Mouse (Mus musculus) intestine, embryonic 16.5 days (tissue): ENCODE results near the gene Slc41a3. TPM values are rescaled to one million over a fixed set of nuclear protein-coding genes. Genes with fewer than 3 reads are reported as not detected.

Experiments used
- ATAC-seq: fragments of 200-750 bp; cut with Nextera tagmentation; 2 replicates; pipeline ENCODE4 v1.8.0; 2017; ENCODE audit warnings: moderate TSS enrichment, moderate library complexity
- H3K27ac ChIP-seq: fragments of 300-500 bp; sonication (generic); 2 replicates; pipeline ENCODE4 v1.5.1; 2014; ENCODE audit warnings: mild to moderate bottlenecking, low read length
- H3K27me3 ChIP-seq: fragments of 300-500 bp; sonication (generic); replicated peaks from 2 replicates; pipeline ENCODE4 v1.6.1; 2014; ENCODE audit warnings: low read length, control low read depth, mixed read lengths; ENCODE audit not compliant: control insufficient read depth, insufficient read depth
- H3K36me3 ChIP-seq: fragments of 300-500 bp; sonication (generic); 2 replicates; pipeline ENCODE4 v1.6.1; 2014; ENCODE audit warnings: low read length, control low read depth; ENCODE audit not compliant: control insufficient read depth, insufficient read depth
- H3K4me1 ChIP-seq: fragments of 300-500 bp; sonication (generic); 2 replicates; pipeline ENCODE4 v1.6.1; 2014; ENCODE audit warnings: low read length, control low read depth, mixed read lengths; ENCODE audit not compliant: control insufficient read depth, insufficient read depth
- H3K4me2 ChIP-seq: fragments of 300-500 bp; sonication (generic); 2 replicates; pipeline ENCODE4 v1.6.1; 2014; ENCODE audit warnings: low read depth, low read length, control low read depth
- H3K4me3 ChIP-seq: fragments of 300-500 bp; sonication (generic); 2 replicates; pipeline ENCODE4 v1.5.1; 2014; ENCODE audit warnings: mild to moderate bottlenecking, low read length
- H3K9ac ChIP-seq: fragments of 300-500 bp; sonication (generic); 2 replicates; pipeline ENCODE4 v1.6.1; 2014; ENCODE audit warnings: low read depth, low read length
- H3K9me3 ChIP-seq: fragments of 300-500 bp; sonication (generic); 2 replicates; pipeline ENCODE4 v1.6.1; 2016; ENCODE audit warnings: low read length, control low read depth; ENCODE audit not compliant: control insufficient read depth
- WGBS: fragments of 180-500 bp; shearing (Covaris S2); extraction: QIAGEN DNeasy Blood & Tissue Kit; methylation state at CpG from one replicate; pipeline ENCODE4 v1.1.7; 2014; 5-methylcytosine and 5-hydroxymethylcytosine counted together
- polyA plus RNA-seq: library from polyadenylated mRNA; unstranded; fragments of >200 nt; fragmentation: Nextera tagmentation; extraction: Ambion mirVana; gene quantifications from 2 replicates; pipeline ENCODE4 v1.2.1, GENCODE M21; 2015

Slc41a3 gene
- polyA plus RNA-seq, 1 experiment from 2014 or later: 6.4 TPM

GRCm38 (mm10) chr6:90567486-90567885 lies 37.0 kb upstream of the Slc41a3 start:
- Histone ChIP-seq H3K4me3 (no peak overlapping the region), H3K27me3 (no peaks in the 10 kb centered on the region), H3K4me1 (peaks cover 18% of the 10 kb centered on the region), H3K36me3 (no peaks in the 10 kb centered on the region), H3K9me3 (no peaks in the 10 kb centered on the region), H3K27ac (no peak overlapping the region), H3K4me2 (no peak overlapping the region), H3K9ac (no peak overlapping the region)
- 88% methylated on average over 3 of the region's 3 CpGs for WGBS
- ATAC-seq: no peak

GRCm38 (mm10) chr6:90567928-90568327 lies 36.6 kb upstream of the Slc41a3 start:
- no peak overlapping the region for H3K4me3 ChIP-seq
- no peak overlapping the region for H3K9ac ChIP-seq
- no peak overlapping the region for H3K27ac ChIP-seq
- no peaks in the 10 kb centered on the region for H3K9me3 ChIP-seq
- 72% methylated on average over 3 of the region's 3 CpGs for WGBS
- no peak for ATAC-seq
- no peak overlapping the region for H3K4me2 ChIP-seq
- no peaks in the 10 kb centered on the region for H3K36me3 ChIP-seq
- H3K27me3 ChIP-seq: no peaks in the 10 kb centered on the region
- peaks cover 18% of the 10 kb centered on the region for H3K4me1 ChIP-seq

GRCm38 (mm10) chr6:90568721-90569120 lies 35.8 kb upstream of the Slc41a3 start:
- Histone ChIP-seq H3K9me3 (no peaks in the 10 kb centered on the region), H3K4me1 (peaks cover 18% of the 10 kb centered on the region), H3K36me3 (no peaks in the 10 kb centered on the region), H3K27ac (no peak overlapping the region), H3K4me2 (no peak overlapping the region), H3K9ac (no peak overlapping the region), H3K27me3 (no peaks in the 10 kb centered on the region), H3K4me3 (no peak overlapping the region)
- no peak for ATAC-seq
- WGBS: 78% methylated on average over 4 of the region's 4 CpGs

- Histone ChIP-seq H3K4me1 (peaks cover 18% of the 10 kb centered on the region), H3K27ac (peak overlapping the region; percentile 55), H3K4me3 (no peak overlapping the region), H3K36me3 (no peaks in the 10 kb centered on the region), H3K9ac (0 out of 2 replicates have a peak overlapping the region, but pooled peaks have one; percentile 18), H3K27me3 (no peaks in the 10 kb centered on the region), H3K9me3 (no peaks in the 10 kb centered on the region), H3K4me2 (peak overlapping the region; percentile 19; the same call in 1 of the 2 replicates)
- peak; percentile 61 for ATAC-seq
- 32% methylated on average over 12 of the region's 12 CpGs for WGBS
Measured at GRCm38 (mm10) chr6:90569736-90570383, 34.7 kb upstream of the Slc41a3 start.

DNA sequence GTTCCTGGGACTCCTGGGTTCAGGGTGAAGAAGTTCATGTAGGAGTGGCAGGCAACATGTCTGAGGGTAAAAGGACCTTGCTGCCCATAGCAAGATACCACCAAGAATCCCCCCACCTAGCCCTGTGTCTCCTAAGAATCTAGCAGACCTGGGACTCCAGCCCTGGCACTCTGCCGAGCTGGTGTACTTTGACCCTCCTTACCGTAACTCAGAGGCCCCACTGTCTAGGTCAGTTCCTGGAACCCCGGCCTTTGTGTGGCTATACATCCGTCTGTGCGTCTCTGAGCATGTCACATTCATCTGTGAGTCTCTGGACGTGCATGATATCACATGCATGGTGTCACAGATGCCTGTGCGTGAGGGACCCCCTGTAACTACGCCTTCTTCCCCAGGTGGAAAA lies 34.1 kb upstream of the Slc41a3 start:
- ATAC-seq: peak; percentile 86
- H3K9ac ChIP-seq: 0 out of 2 replicates have a peak overlapping the region, but pooled peaks have one; percentile 18
- H3K4me2 ChIP-seq: peak overlapping the region; percentile 19; the same call in 1 of the 2 replicates
- H3K27me3 ChIP-seq: no peaks in the 10 kb centered on the region
- no peaks in the 10 kb centered on the region for H3K9me3 ChIP-seq
- H3K27ac ChIP-seq: peak overlapping the region; percentile 63
- peaks cover 18% of the 10 kb centered on the region for H3K4me1 ChIP-seq
- no peaks in the 10 kb centered on the region for H3K36me3 ChIP-seq
- 56% methylated on average over 8 of the region's 8 CpGs for WGBS
- no peak overlapping the region for H3K4me3 ChIP-seq

DNA sequence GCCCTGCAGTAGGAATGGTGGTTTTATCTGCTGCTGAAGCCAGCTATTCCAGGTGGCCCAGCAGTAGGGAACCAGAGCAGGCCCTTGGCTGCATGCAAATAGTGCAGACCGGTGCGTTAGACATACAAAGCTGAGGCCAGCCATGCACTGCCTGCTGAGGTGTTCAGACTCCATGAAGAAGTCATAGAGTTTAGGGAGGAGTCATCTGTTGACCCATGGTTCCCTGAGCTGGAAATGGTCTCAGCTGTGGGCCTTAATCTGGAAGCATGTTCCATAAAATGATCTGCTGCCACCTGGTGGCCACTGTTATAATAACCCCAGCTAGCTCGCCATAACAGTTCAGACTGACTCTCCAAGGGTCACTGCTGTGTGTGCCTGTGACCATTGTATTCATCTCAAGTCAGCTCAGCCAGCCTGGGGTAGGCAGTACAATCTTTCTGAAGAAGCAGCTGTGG lies 29.2 kb upstream of the Slc41a3 start:
- H3K27me3 ChIP-seq: no peaks in the 10 kb centered on the region
- no peak overlapping the region for H3K9ac ChIP-seq
- H3K27ac ChIP-seq: no peak overlapping the region
- H3K36me3 ChIP-seq: no peaks in the 10 kb centered on the region
- H3K9me3 ChIP-seq: no peaks in the 10 kb centered on the region
- 47% methylated on average over 3 of the region's 3 CpGs for WGBS
- no peak overlapping the region for H3K4me2 ChIP-seq
- no peak overlapping the region for H3K4me3 ChIP-seq
- peaks cover 15% of the 10 kb centered on the region for H3K4me1 ChIP-seq
- peak; percentile 36 for ATAC-seq

DNA sequence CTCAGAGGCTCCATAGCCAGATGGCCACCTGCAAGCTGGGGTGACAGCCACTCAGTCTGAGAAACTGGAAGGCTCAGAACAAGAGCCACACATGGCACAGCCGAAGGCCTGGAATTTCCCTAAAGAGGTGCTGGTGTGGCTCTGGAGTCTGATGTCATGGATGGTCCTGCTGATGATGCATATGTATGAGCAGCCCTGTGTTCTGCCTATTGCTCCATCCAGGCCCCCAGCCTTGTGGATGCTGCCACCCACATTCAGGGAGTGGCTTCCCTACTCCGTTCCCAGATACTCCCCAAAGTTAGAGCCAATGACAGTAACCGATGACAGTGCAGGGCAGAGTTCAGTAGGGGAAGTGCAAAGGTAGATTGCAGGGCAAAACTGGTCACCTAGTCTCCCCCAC lies 26.4 kb upstream of the Slc41a3 start:
- Histone ChIP-seq H3K4me3 (no peak overlapping the region), H3K9me3 (no peaks in the 10 kb centered on the region), H3K36me3 (no peaks in the 10 kb centered on the region), H3K9ac (no peak overlapping the region), H3K4me2 (no peak overlapping the region), H3K4me1 (0 out of 2 replicates have a peak, but pooled peaks cover 2% of the 10 kb centered on the region), H3K27me3 (no peaks in the 10 kb centered on the region), H3K27ac (no peak overlapping the region)
- ATAC-seq: peak; percentile 41
- 45% methylated on average over 3 of the region's 3 CpGs for WGBS

DNA sequence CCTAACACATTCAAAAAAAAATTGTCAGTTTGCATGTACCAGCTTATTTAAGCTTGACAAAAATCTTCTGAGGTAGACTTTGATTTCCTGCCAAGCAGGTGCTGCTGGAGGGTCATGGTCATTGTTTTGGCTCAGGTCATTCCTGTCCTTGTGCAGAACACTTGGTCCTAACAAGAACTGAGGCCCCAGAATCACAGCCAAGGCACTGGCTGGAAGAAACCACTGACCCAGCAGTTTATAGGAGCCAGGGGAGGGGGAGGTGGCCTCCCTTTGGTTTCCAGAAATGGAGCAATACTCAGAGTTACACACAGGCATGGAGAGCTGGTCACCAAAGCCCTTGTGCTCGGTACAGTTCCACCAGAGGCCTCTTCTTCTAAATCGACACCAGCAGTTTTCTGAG lies 22.2 kb upstream of the Slc41a3 start:
- Histone ChIP-seq H3K9ac (no peak overlapping the region), H3K27me3 (no peaks in the 10 kb centered on the region), H3K4me2 (no peak overlapping the region), H3K4me1 (0 out of 2 replicates have a peak, but pooled peaks cover 2% of the 10 kb centered on the region), H3K36me3 (no peaks in the 10 kb centered on the region), H3K9me3 (no peaks in the 10 kb centered on the region), H3K27ac (no peak overlapping the region), H3K4me3 (no peak overlapping the region)
- WGBS: 90% methylated on average over 2 of the region's 2 CpGs
- ATAC-seq: no peak

- no peak for ATAC-seq
- no peaks in the 10 kb centered on the region for H3K36me3 ChIP-seq
- 58% methylated on average over 5 of the region's 5 CpGs for WGBS
- no peaks in the 10 kb centered on the region for H3K9me3 ChIP-seq
- no peak overlapping the region for H3K4me3 ChIP-seq
- H3K9ac ChIP-seq: no peak overlapping the region
- no peaks in the 10 kb centered on the region for H3K27me3 ChIP-seq
- H3K4me2 ChIP-seq: no peak overlapping the region
- H3K4me1 ChIP-seq: no peaks in the 10 kb centered on the region
- H3K27ac ChIP-seq: no peak overlapping the region
Measured at GRCm38 (mm10) chr6:90588113-90588512, 16.4 kb upstream of the Slc41a3 start.

GRCm38 (mm10) chr6:90590707-90591106 lies 13.8 kb upstream of the Slc41a3 start:
- H3K36me3 ChIP-seq: no peaks in the 10 kb centered on the region
- 88% methylated on average over 1 of the region's 1 CpGs for WGBS
- no peaks in the 10 kb centered on the region for H3K27me3 ChIP-seq
- no peak overlapping the region for H3K4me3 ChIP-seq
- no peaks in the 10 kb centered on the region for H3K9me3 ChIP-seq
- ATAC-seq: no peak
- H3K9ac ChIP-seq: no peak overlapping the region
- no peak overlapping the region for H3K27ac ChIP-seq
- no peaks in the 10 kb centered on the region for H3K4me1 ChIP-seq
- no peak overlapping the region for H3K4me2 ChIP-seq
